Mouse (Mus musculus) C2C12 (cell line): ENCODE data around the gene Sgsm2.

Experiments used
- CEBPB ChIP-seq: IDR thresholded peaks from one replicate; pipeline ENCODE4 v1.6.1; 2011; ENCODE audit warnings: low read depth, mild to moderate bottlenecking, control low read depth, moderate library complexity
- CTCF ChIP-seq: IDR thresholded peaks from one replicate; pipeline ENCODE4 v1.5.1; 2011; ENCODE audit not compliant: control insufficient read depth, insufficient read depth, insufficient read length

- TF ChIP-seq CTCF (no peak), CEBPB (no peak)
These were observed 59.7 kb downstream of the Sgsm2 start for GRCm38 (mm10) chr11:74837056-74837693.
